Mouse (Mus musculus) heart, embryonic 10.5 days (tissue): ENCODE results near the gene Smyd1. TPM values are rescaled to one million over a fixed set of nuclear protein-coding genes. Genes with fewer than 3 reads are reported as not detected.
"Not testable (repeated sequence)": the region's sequence is repeated elsewhere in the genome, so short reads cannot be mapped to it uniquely, and the experiment has no call there.

Source experiments
- DNase-seq: peaks from one replicate; pipeline ENCODE4 v3.0.0-alpha.2; 2017; ENCODE audit warnings: low spot score
- H3K27ac ChIP-seq: fragments of 300-500 bp; sonication (generic); 2 replicates; pipeline ENCODE4 v1.5.1; 2016; ENCODE audit warnings: mild to moderate bottlenecking
- H3K27me3 ChIP-seq: fragments of 300-500 bp; sonication (generic); 2 replicates; pipeline ENCODE4 v1.6.1; 2016; ENCODE audit warnings: mild to moderate bottlenecking; ENCODE audit not compliant: poor library complexity, insufficient read depth, severe bottlenecking
- H3K36me3 ChIP-seq: fragments of 300-500 bp; sonication (generic); 2 replicates; pipeline ENCODE4 v1.6.1; 2016; ENCODE audit warnings: mild to moderate bottlenecking, moderate library complexity
- H3K4me1 ChIP-seq: fragments of 300-500 bp; sonication (generic); 2 replicates; pipeline ENCODE4 v1.6.1; 2016; ENCODE audit warnings: mild to moderate bottlenecking
- H3K4me3 ChIP-seq: fragments of 300-500 bp; sonication (generic); 2 replicates; pipeline ENCODE4 v1.5.1; 2016; ENCODE audit warnings: mild to moderate bottlenecking, moderate library complexity
- H3K9me3 ChIP-seq: fragments of 300-500 bp; sonication (generic); 2 replicates; pipeline ENCODE4 v1.6.1; 2016; ENCODE audit warnings: mild to moderate bottlenecking, moderate library complexity
- WGBS: fragments of 180-500 bp; shearing (Covaris S2); methylation state at CpG from one replicate; pipeline ENCODE4 v1.1.7; 2016; 5-methylcytosine and 5-hydroxymethylcytosine counted together
- polyA plus RNA-seq: library from polyadenylated mRNA; unstranded; fragments of >200 nt; fragmentation: Nextera tagmentation; extraction: Ambion mirVana; gene quantifications from 2 replicates; pipeline ENCODE4 v1.2.1, GENCODE M21; 2016

The Smyd1 gene
- polyA plus RNA-seq, 1 experiment from 2014 or later, result 85.5 TPM

- H3K4me3 ChIP-seq, result no peak overlapping the region
- H3K27ac ChIP-seq, result no peak overlapping the region
- DNase-seq, result no peak
- H3K4me1 ChIP-seq, result 0 out of 2 replicates have a peak, but pooled peaks cover 7% of the 10 kb centered on the region
- WGBS, result 62% methylated on average over 6 of the region's 6 CpGs
- H3K9me3 ChIP-seq, result no peaks in the 10 kb centered on the region
- H3K27me3 ChIP-seq, result no peaks in the 10 kb centered on the region
- no peaks in the 10 kb centered on the region for H3K36me3 ChIP-seq
Observed at GRCm38 (mm10) chr6:71302097-71302731, 19.8 kb downstream of the Smyd1 start.

- H3K4me1 ChIP-seq, result 0 out of 2 replicates have a peak, but pooled peaks cover 7% of the 10 kb centered on the region
- H3K27me3 ChIP-seq, result no peaks in the 10 kb centered on the region
- no peak overlapping the region for H3K4me3 ChIP-seq
- WGBS, result 42% methylated on average over 3 of the region's 3 CpGs
- no peaks in the 10 kb centered on the region for H3K9me3 ChIP-seq
- H3K27ac ChIP-seq, result no peak overlapping the region
- no peak for DNase-seq
- H3K36me3 ChIP-seq, result no peaks in the 10 kb centered on the region
Observed at GRCm38 (mm10) chr6:71298751-71299150, 23.3 kb downstream of the Smyd1 start.

GRCm38 (mm10) chr6:71298051-71298450 lies 24.0 kb downstream of the Smyd1 start:
- H3K4me3 ChIP-seq, result no peak overlapping the region
- 63% methylated on average over 2 of the region's 2 CpGs for WGBS
- H3K27ac ChIP-seq, result no peak overlapping the region
- H3K9me3 ChIP-seq, result no peaks in the 10 kb centered on the region
- no peak for DNase-seq
- no peaks in the 10 kb centered on the region for H3K36me3 ChIP-seq
- 0 out of 2 replicates have a peak, but pooled peaks cover 7% of the 10 kb centered on the region for H3K4me1 ChIP-seq
- no peaks in the 10 kb centered on the region for H3K27me3 ChIP-seq

GRCm38 (mm10) chr6:71295303-71295702 lies 26.7 kb downstream of the Smyd1 start:
- no peaks in the 10 kb centered on the region for H3K9me3 ChIP-seq
- no peaks in the 10 kb centered on the region for H3K27me3 ChIP-seq
- no peaks in the 10 kb centered on the region for H3K4me1 ChIP-seq
- no peaks in the 10 kb centered on the region for H3K36me3 ChIP-seq
- WGBS, result 70% methylated on average over 6 of the region's 6 CpGs
- DNase-seq, result no peak
- H3K27ac ChIP-seq, result no peak overlapping the region
- H3K4me3 ChIP-seq, result no peak overlapping the region

GRCm38 (mm10) chr6:71293509-71293908 lies 28.5 kb downstream of the Smyd1 start:
- H3K27me3 ChIP-seq, result no peaks in the 10 kb centered on the region
- no peak overlapping the region for H3K4me3 ChIP-seq
- H3K36me3 ChIP-seq, result no peaks in the 10 kb centered on the region
- no peak overlapping the region for H3K27ac ChIP-seq
- DNase-seq, result no peak
- H3K9me3 ChIP-seq, result no peaks in the 10 kb centered on the region
- no peaks in the 10 kb centered on the region for H3K4me1 ChIP-seq
- 88% methylated on average over 14 of the region's 14 CpGs for WGBS

- Histone ChIP-seq H3K27me3 (no peaks in the 10 kb centered on the region), H3K4me1 (no peaks in the 10 kb centered on the region), H3K27ac (no peak overlapping the region), H3K4me3 (no peak overlapping the region), H3K36me3 (peaks cover 15% of the 10 kb centered on the region), H3K9me3 (no peaks in the 10 kb centered on the region)
- DNase-seq, result no peak
- WGBS, result 75% methylated on average over 1 of the region's 1 CpGs
Observed at GRCm38 (mm10) chr6:71279418-71279817, 42.6 kb downstream of the Smyd1 start.

GRCm38 (mm10) chr6:71274621-71275020 lies 47.4 kb downstream of the Smyd1 start:
- H3K9me3 ChIP-seq, result no peaks in the 10 kb centered on the region
- H3K36me3 ChIP-seq, result no peaks in the 10 kb centered on the region
- H3K27ac ChIP-seq, result no peak overlapping the region
- no peaks in the 10 kb centered on the region for H3K27me3 ChIP-seq
- no peak for DNase-seq
- no peak overlapping the region for H3K4me3 ChIP-seq
- whole genome bisulfite sequencing, result 88% methylated on average over 1 of the region's 1 CpGs
- H3K4me1 ChIP-seq, result peaks cover 16% of the 10 kb centered on the region

- H3K36me3 ChIP-seq, result no peaks in the 10 kb centered on the region
- peaks cover 21% of the 10 kb centered on the region for H3K4me1 ChIP-seq
- 91% methylated on average over 1 of the region's 1 CpGs for WGBS
- no peak overlapping the region for H3K4me3 ChIP-seq
- peak; percentile 33 for DNase-seq
- H3K27me3 ChIP-seq, result no peaks in the 10 kb centered on the region
- H3K9me3 ChIP-seq, result no peaks in the 10 kb centered on the region
- no peak overlapping the region for H3K27ac ChIP-seq
Observed at GRCm38 (mm10) chr6:71273715-71274114, 48.3 kb downstream of the Smyd1 start.

- H3K27ac ChIP-seq, result peak overlapping the region; percentile 97
- no peak for DNase-seq
- peaks cover 21% of the 10 kb centered on the region for H3K4me1 ChIP-seq
- H3K4me3 ChIP-seq, result peak overlapping the region; percentile 87
- H3K9me3 ChIP-seq, result no peaks in the 10 kb centered on the region
- no peaks in the 10 kb centered on the region for H3K27me3 ChIP-seq
- H3K36me3 ChIP-seq, result no peaks in the 10 kb centered on the region
- WGBS, result 2% methylated on average over 11 of the region's 11 CpGs
Observed at GRCm38 (mm10) chr6:71272316-71272741, 49.7 kb downstream of the Smyd1 start.

- no peaks in the 10 kb centered on the region for H3K36me3 ChIP-seq
- H3K9me3 ChIP-seq, result no peaks in the 10 kb centered on the region
- WGBS, result under 1% methylated on average over 78 of the region's 84 CpGs
- peaks cover 21% of the 10 kb centered on the region for H3K4me1 ChIP-seq
- peak; percentile 98 for DNase-seq
- peak within 1 kb of the TSS; percentile 87 for H3K4me3 ChIP-seq
- H3K27ac ChIP-seq, result peak within 1 kb of the TSS; percentile 97
- H3K27me3 ChIP-seq, result no peaks in the 10 kb centered on the region
Observed at GRCm38 (mm10) chr6:71271389-71272315, 50.4 kb downstream of the Smyd1 start, which contains the start of gene Krcc1. Gene Krcc1, plus strand, starts transcription at chr6:71271677.

GRCm38 (mm10) chr6:71271057-71271388 lies 51.0 kb downstream of the Smyd1 start:
- Histone ChIP-seq H3K36me3 (no peaks in the 10 kb centered on the region), H3K4me3 (peak overlapping the region; percentile 87), H3K27me3 (no peaks in the 10 kb centered on the region), H3K27ac (peak overlapping the region; percentile 97), H3K4me1 (peaks cover 21% of the 10 kb centered on the region), H3K9me3 (no peaks in the 10 kb centered on the region)
- 2% methylated on average over 8 of the region's 8 CpGs for WGBS
- no peak for DNase-seq

GRCm38 (mm10) chr6:71270301-71271056 lies 51.6 kb downstream of the Smyd1 start:
- 19% methylated on average over 14 of the region's 14 CpGs for WGBS
- H3K4me1 ChIP-seq, result peaks cover 21% of the 10 kb centered on the region
- no peaks in the 10 kb centered on the region for H3K36me3 ChIP-seq
- peak; percentile 94 for DNase-seq
- H3K9me3 ChIP-seq, result no peaks in the 10 kb centered on the region
- H3K4me3 ChIP-seq, result peak overlapping the region; percentile 87
- H3K27ac ChIP-seq, result peak overlapping the region; percentile 97
- no peaks in the 10 kb centered on the region for H3K27me3 ChIP-seq

GRCm38 (mm10) chr6:71269686-71270050 lies 52.4 kb downstream of the Smyd1 start:
- H3K4me3 ChIP-seq, DNase-seq, H3K27me3 ChIP-seq, H3K36me3 ChIP-seq, H3K9me3 ChIP-seq: not testable (repeated sequence)
- H3K27ac ChIP-seq, result peak overlapping the region; percentile 97
- WGBS, result 87% methylated on average over 6 of the region's 6 CpGs
- peaks cover 21% of the 10 kb centered on the region for H3K4me1 ChIP-seq
